Mouse (Mus musculus) CD8-positive naive resting alpha-beta T cell, adult 2 months (primary cell): Measurements from ENCODE around the gene Nt5c1b.
A peak's percentile ranks its signal among the peaks of the same experiment; 100 is the strongest.

ENCODE experiments used
- DNase-seq, 2 experiments: peaks; one replicate each; pipeline ENCODE4 v3.0.0; 2022; ENCODE audit warnings: low read depth in 2 of 2, low spot score in 2 of 2

Nt5c1b gene

DNA sequence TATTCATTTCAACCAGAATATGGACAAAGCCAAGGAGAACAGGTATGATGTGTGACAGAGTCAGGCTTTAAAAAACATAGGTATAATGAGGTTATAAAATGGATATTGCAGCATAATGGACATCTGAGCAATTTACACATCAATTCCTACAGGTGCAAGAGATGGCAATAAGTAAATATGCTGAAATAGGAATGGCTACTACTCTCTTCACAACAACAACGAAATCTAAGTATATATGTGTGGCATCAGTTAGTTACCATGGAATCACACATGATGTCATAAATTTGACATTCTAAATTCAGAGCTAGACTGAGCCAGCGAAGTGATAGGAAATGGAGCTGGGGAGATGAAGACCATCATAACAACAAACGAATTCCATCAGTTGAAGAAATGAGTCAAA is at the start of gene Nt5c1b:
Gene Nt5c1b (plus strand): TSS at position 301 of the 400 bp plus-strand sequence.
- DNase-seq, result no peak

- no peak for DNase-seq
Measured at GRCm38 (mm10) chr12:10327651-10328050, 42.1 kb upstream of the Nt5c1b start.

DNA sequence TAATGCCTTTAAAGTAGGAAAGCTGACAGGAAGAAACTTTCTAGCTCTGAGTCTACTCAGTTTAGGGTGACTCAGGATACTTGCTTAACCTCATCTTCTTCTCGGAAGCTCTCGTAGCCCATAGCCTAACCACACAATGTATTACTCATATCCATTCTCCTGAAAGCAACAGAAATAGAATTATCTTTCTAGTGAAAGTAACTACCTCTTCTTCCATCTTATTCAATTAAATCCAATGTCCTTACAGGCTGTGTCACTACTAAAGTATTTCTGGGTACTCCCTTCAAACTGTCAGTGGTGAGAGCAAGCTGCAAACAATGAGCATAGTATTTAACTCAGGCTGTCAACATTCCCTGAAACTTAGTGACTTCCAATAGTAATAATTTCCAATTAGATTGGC is 40.3 kb upstream of the Nt5c1b start:
- no peak for DNase-seq

DNA sequence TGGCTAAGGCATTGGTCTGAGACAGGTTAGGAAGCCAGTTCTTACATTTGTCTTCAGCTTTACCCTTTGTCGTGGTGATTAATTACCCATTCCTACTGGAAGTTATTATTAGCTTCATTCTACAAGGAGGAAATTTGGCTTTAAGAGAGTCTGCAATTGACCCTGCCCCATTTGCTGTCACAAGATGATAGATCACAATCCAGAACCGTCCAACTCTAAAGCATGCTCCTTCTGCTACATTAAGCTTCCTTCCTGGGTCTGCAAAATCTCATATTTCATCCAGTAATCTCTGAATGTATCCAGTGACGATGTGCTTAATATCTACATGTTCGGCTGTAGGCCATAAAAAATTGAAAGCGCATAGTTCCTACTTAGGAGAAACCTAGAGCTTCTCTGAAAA is 29.2 kb upstream of the Nt5c1b start:
- DNase-seq, result no peak

- no peak for DNase-seq
Measured at GRCm38 (mm10) chr12:10350706-10351105, 19.1 kb upstream of the Nt5c1b start.

- no peak for DNase-seq
Measured at GRCm38 (mm10) chr12:10357756-10358155, 12.0 kb upstream of the Nt5c1b start.

- DNase-seq, result peak; percentile 88 to 94
Measured at GRCm38 (mm10) chr12:10390671-10391441, 21.1 kb downstream of the Nt5c1b start, which contains the start of gene Rdh14. TSS of gene Rdh14 (plus strand) at chr12:10390772.

GRCm38 (mm10) chr12:10400788-10401187 is 31.0 kb downstream of the Nt5c1b start:
- DNase-seq, result no peak

DNA sequence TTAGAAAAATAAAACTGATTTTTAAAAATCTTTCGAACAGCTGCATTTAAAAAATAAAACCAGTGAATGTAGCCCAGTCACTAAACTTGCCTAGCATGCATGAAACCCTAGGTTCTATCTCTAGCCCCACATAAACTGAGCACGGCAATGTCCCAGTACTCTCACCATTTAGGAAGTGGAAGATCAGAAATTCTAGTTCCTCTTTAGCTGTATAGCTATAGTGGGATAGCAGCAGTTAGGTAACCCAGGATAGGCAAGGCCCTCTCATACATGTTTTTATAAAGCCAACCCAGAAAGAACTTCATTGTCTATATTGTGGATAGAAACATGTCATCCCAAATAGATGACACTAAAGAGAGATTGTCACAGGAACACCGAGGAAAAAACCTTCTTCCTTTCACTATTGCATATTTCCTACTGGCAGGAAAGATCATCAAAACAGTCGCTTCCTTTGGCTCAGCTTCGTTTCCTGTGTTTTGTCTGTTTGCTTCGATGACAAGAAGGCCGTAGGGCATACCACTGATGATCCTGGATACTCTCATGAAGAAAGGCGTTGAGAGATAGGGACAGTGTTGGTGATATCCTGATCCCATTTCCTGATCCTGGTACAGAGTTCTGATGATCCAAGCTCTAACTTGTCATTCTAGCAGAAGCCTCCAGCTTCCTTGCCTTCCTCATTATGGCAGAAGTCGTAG is 32.8 kb downstream of the Nt5c1b start:
- DNase-seq, result no peak

DNA sequence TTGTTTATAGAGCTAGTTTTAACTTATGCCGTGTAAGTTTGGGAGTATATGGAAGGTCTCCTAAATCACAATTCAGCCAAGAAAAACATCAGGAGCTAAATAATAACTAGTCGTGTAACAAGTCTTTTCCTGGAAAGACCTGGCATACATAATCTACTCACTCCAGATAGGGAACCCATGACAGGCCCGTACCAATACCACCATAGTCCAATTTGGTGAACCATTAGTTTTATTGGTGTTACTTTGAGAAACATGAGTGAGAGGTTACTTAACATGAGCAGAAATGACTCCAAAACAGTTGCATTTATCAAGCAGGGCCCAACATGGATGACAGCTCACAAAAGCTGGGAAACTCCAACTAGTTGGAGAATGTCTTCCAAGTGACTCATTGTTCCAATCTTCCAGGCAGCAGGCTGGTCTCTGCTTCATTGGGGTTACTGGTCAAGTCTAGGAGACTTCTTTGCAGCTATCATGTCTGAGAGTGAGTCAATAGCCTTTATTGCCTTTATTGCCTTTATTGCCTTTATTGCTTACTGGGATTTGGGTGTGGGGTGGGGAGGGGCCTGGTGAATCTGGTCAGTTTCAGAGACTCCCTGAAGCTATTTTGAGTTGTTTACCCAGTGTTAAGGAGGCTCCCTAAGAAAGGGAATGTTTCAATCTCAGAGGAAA is 40.9 kb downstream of the Nt5c1b start:
- no peak for DNase-seq

GRCm38 (mm10) chr12:10411453-10411852 is 41.7 kb downstream of the Nt5c1b start:
- DNase-seq, result no peak

GRCm38 (mm10) chr12:10422347-10422746 is 52.6 kb downstream of the Nt5c1b start:
- no peak for DNase-seq

GRCm38 (mm10) chr12:10425982-10426863 is 56.5 kb downstream of the Nt5c1b start:
- DNase-seq, result no peak

DNA sequence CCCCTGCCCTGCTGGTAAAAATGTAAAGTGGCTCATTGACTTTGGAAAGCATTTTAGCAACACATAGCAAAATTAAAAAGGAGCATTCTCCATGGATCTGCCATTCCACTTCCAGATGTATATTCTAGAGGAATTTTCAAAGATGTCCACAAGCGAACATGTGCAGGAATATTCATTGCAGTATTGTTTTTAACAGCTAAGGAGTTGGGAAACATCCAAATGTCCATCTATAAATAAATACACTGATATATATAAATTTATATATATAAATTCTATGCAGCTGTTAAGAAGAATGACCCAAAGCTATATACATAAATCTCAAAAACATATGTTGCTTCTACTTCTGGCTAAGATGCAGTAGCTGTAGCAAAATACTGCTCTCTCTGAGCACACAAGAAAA is 61.2 kb downstream of the Nt5c1b start:
- DNase-seq, result no peak

GRCm38 (mm10) chr12:10438054-10439001 is 68.6 kb downstream of the Nt5c1b start:
- DNase-seq, result peak; percentile 13 to 31
